17 mouse cellular contexts compared by ENCODE assay signal in genomic region chr5:130060329-130060665, GRCm38 (mm10). TPM values are rescaled to one million over a fixed set of nuclear protein-coding genes. Genes with fewer than 3 reads are reported as not detected.
DNase-seq lines count a peak whose midpoint lies in the region; ATAC-seq and TF ChIP-seq lines count a peak whose summit lies in the region.
"Had no signal": no experiment of that assay in that cellular context is flagged by ENCODE, and none has a peak within 500 bp of the region (broad histone marks: within the 10 kb centered on the region; RNA-seq: fewer than 3 reads in every experiment).

No protein-coding gene starts in this region.

- 58% methylated on average over 4 of the region's 4 CpGs for WGBS in heart, embryonic 14.5 days
- 94% methylated on average over 4 of the region's 4 CpGs for WGBS in kidney, postnatal 0 days
- 90% methylated on average over 4 of the region's 4 CpGs for WGBS in neural tube, embryonic 13.5 days
- 90% methylated on average over 4 of the region's 4 CpGs for WGBS in neural tube, embryonic 15.5 days

- H3K9me3 ChIP-seq in heart, embryonic 14.5 days (ENCODE audit: control insufficient read depth, low read length) = no peaks in the 10 kb centered on the region
- no peaks in the 10 kb centered on the region for H3K9me3 ChIP-seq in kidney, postnatal 0 days (replicated peaks; ENCODE audit: low read length)
- no peaks in the 10 kb centered on the region for H3K9me3 ChIP-seq in neural tube, embryonic 13.5 days
- H3K9me3 ChIP-seq in neural tube, embryonic 15.5 days (replicated peaks) = no peaks in the 10 kb centered on the region
- H3K9me3 ChIP-seq: embryonic facial prominence, embryonic 12.5 days; forebrain, embryonic 13.5 days; hindbrain, embryonic 15.5 days; lung, embryonic 15.5 days had no signal

- peak overlapping the region in 1 of 2 experiments; percentile 69; a peak in 1 of 4 replicates for H3K27ac ChIP-seq in heart, embryonic 14.5 days (replicated peaks in 1 of 2; ENCODE audit: control insufficient read depth in 1 of 2, insufficient read depth in 1 of 2, low read depth in 2 of 2, low read length in 2 of 2)
- H3K27ac ChIP-seq in kidney, postnatal 0 days = peak overlapping the region; percentile 76
- peak overlapping the region; percentile 23; the same call in 1 of the 2 replicates for H3K27ac ChIP-seq in neural tube, embryonic 13.5 days (replicated peaks)
- H3K27ac ChIP-seq in neural tube, embryonic 15.5 days (replicated peaks) = no peak overlapping the region
- H3K27ac ChIP-seq: embryonic facial prominence, embryonic 12.5 days; forebrain, embryonic 13.5 days had no signal

- ATAC-seq in heart, embryonic 14.5 days (ENCODE audit: insufficient number of reproducible peaks, insufficient read depth, low FRiP score, low read depth) = peak; percentile 4; the same call in 1 of the 2 replicates
- no peak for ATAC-seq in kidney, postnatal 0 days (replicated peaks; ENCODE audit: low FRiP score, low read depth)
- ATAC-seq in neural tube, embryonic 13.5 days (ENCODE audit: low read depth) = no peak
- no peak for ATAC-seq in neural tube, embryonic 15.5 days (ENCODE audit: low FRiP score)
- ATAC-seq: forebrain, embryonic 13.5 days had no signal

- TF ChIP-seq CTCF in kidney, postnatal 0 days (IDR thresholded peaks at IDR 0.05; ENCODE audit: low read depth) = no peak

- H3K4me1 ChIP-seq in heart, embryonic 14.5 days (ENCODE audit: control insufficient read depth in 2 of 2, insufficient read depth in 2 of 2, low read length in 2 of 2) = peaks cover 3 to 15% of the 10 kb centered on the region in 2 experiments
- no peaks in the 10 kb centered on the region for H3K4me1 ChIP-seq in kidney, postnatal 0 days (replicated peaks; ENCODE audit: insufficient read depth, low read length)
- no peaks in the 10 kb centered on the region for H3K4me1 ChIP-seq in neural tube, embryonic 13.5 days (replicated peaks)
- H3K4me1 ChIP-seq in neural tube, embryonic 15.5 days = no peaks in the 10 kb centered on the region
- H3K4me1 ChIP-seq: embryonic facial prominence, embryonic 12.5 days; forebrain, embryonic 13.5 days; hindbrain, embryonic 15.5 days; lung, embryonic 15.5 days had no signal

- H3K36me3 ChIP-seq in heart, embryonic 14.5 days (ENCODE audit: control insufficient read depth, insufficient read depth, low read length) = peaks cover 10% of the 10 kb centered on the region
- 0 out of 2 replicates have a peak, but pooled peaks cover 9% of the 10 kb centered on the region for H3K36me3 ChIP-seq in kidney, postnatal 0 days (ENCODE audit: insufficient read depth, low read length)
- H3K36me3 ChIP-seq in neural tube, embryonic 13.5 days = peaks cover 35% of the 10 kb centered on the region
- peaks cover 26% of the 10 kb centered on the region for H3K36me3 ChIP-seq in neural tube, embryonic 15.5 days
- H3K36me3 ChIP-seq: lung, embryonic 15.5 days had no signal

- H3K27me3 ChIP-seq in heart, embryonic 14.5 days (ENCODE audit: control insufficient read depth, insufficient read depth, low read length) = 0 out of 2 replicates have a peak, but pooled peaks cover 4% of the 10 kb centered on the region
- H3K27me3 ChIP-seq in kidney, postnatal 0 days (ENCODE audit: insufficient read depth, low read length) = no peaks in the 10 kb centered on the region
- no peaks in the 10 kb centered on the region for H3K27me3 ChIP-seq in neural tube, embryonic 13.5 days
- H3K27me3 ChIP-seq in neural tube, embryonic 15.5 days (replicated peaks) = no peaks in the 10 kb centered on the region
- H3K27me3 ChIP-seq: embryonic facial prominence, embryonic 12.5 days; forebrain, embryonic 13.5 days; hindbrain, embryonic 15.5 days; lung, embryonic 15.5 days had no signal

- no peak overlapping the region for H3K4me3 ChIP-seq in heart, embryonic 14.5 days (ENCODE audit: control insufficient read depth in 1 of 2, insufficient read depth in 1 of 2, low read depth in 1 of 2, low read length in 2 of 2)
- no peak overlapping the region for H3K4me3 ChIP-seq in kidney, postnatal 0 days (replicated peaks; ENCODE audit: low read depth, low read length)
- no peak overlapping the region for H3K4me3 ChIP-seq in neural tube, embryonic 13.5 days
- no peak overlapping the region for H3K4me3 ChIP-seq in neural tube, embryonic 15.5 days (replicated peaks)
- H3K4me3 ChIP-seq: embryonic facial prominence, embryonic 12.5 days; erythroblast, embryonic 14.5 days; forebrain, embryonic 13.5 days; hindbrain, embryonic 15.5 days; lung, embryonic 15.5 days had no signal

- H3K9ac ChIP-seq in heart, embryonic 14.5 days (ENCODE audit: low read length) = no peak overlapping the region; the same call in 1 of the 2 replicates
- no peak overlapping the region for H3K9ac ChIP-seq in kidney, postnatal 0 days (ENCODE audit: low read depth, low read length)
- no peak overlapping the region for H3K9ac ChIP-seq in neural tube, embryonic 13.5 days
- H3K9ac ChIP-seq in neural tube, embryonic 15.5 days (replicated peaks) = no peak overlapping the region
- H3K9ac ChIP-seq: embryonic facial prominence, embryonic 12.5 days; forebrain, embryonic 13.5 days; hindbrain, embryonic 15.5 days; lung, embryonic 15.5 days had no signal

- H3K4me2 ChIP-seq in heart, embryonic 14.5 days (ENCODE audit: low read length) = no peak overlapping the region; the same call in 1 of the 2 replicates
- no peak overlapping the region for H3K4me2 ChIP-seq in kidney, postnatal 0 days (ENCODE audit: low read length)
- H3K4me2 ChIP-seq in neural tube, embryonic 13.5 days = no peak overlapping the region
- no peak overlapping the region for H3K4me2 ChIP-seq in neural tube, embryonic 15.5 days
- H3K4me2 ChIP-seq: embryonic facial prominence, embryonic 12.5 days; forebrain, embryonic 13.5 days; hindbrain, embryonic 15.5 days; lung, embryonic 15.5 days; midbrain, embryonic 11.5 days had no signal

- no peak for DNase-seq in heart, adult 8-10 months (ENCODE audit: low spot score)
- no peak for DNase-seq in kidney, postnatal 0 days (ENCODE audit: low spot score)
- no peak for DNase-seq in kidney, postnatal 4 days
- no peak for DNase-seq in thymus, postnatal 25 days
- DNase-seq: cerebellum, adult 9-10 months; kidney, adult 11 months; right cerebral cortex, adult 18-20 months; thymus, postnatal 4 days had no signal

RNA-seq across cellular contexts. Expression of gene Tpst1, which starts 12.8 kb away (rescaled TPM):
- 23.0 and 24.5 TPM in 2 replicates for polyA plus RNA-seq in heart, embryonic 14.5 days (2014; fragmentation: Nextera tagmentation; extraction: Ambion mirVana)
- total RNA-seq in heart, adult 8-10 months (2022) = 10 to 100 TPM in 1 of 4 experiments, 1 to 10 TPM in 3; 8.2 to 10.6 (median 9.3) TPM
- 63.9 and 66.5 TPM in 2 replicates for polyA plus RNA-seq in kidney, postnatal 0 days (2015; fragmentation: Nextera tagmentation; extraction: Ambion mirVana)
- 56.7 and 59.0 TPM in 2 replicates for polyA plus RNA-seq in neural tube, embryonic 13.5 days (2015; fragmentation: Nextera tagmentation; extraction: Ambion mirVana)
- polyA plus RNA-seq in neural tube, embryonic 15.5 days (2015; fragmentation: Nextera tagmentation; extraction: Ambion mirVana) = 58.8 and 59.2 TPM in 2 replicates

RNA-seq across cellular contexts. Expression of gene Crcp, which starts 31.2 kb away (rescaled TPM):
- polyA plus RNA-seq in heart, embryonic 14.5 days (2014; fragmentation: Nextera tagmentation; extraction: Ambion mirVana) = 15.1 and 16.3 TPM in 2 replicates
- total RNA-seq in heart, adult 8-10 months (2022) = 10 to 100 TPM; 11.5 to 16.1 (median 14.5) TPM
- 36.8 and 42.8 TPM in 2 replicates for polyA plus RNA-seq in kidney, postnatal 0 days (2015; fragmentation: Nextera tagmentation; extraction: Ambion mirVana)
- 70.1 and 80.1 TPM in 2 replicates for polyA plus RNA-seq in neural tube, embryonic 13.5 days (2015; fragmentation: Nextera tagmentation; extraction: Ambion mirVana)
- 73.4 and 80.4 TPM in 2 replicates for polyA plus RNA-seq in neural tube, embryonic 15.5 days (2015; fragmentation: Nextera tagmentation; extraction: Ambion mirVana)

RNA-seq across cellular contexts. Expression of gene Asl, which starts 31.2 kb away (rescaled TPM):
- 16.4 and 19.3 TPM in 2 replicates for polyA plus RNA-seq in heart, embryonic 14.5 days (2014; fragmentation: Nextera tagmentation; extraction: Ambion mirVana)
- 1 to 10 TPM; 3.0 to 7.1 (median 6.3) TPM for total RNA-seq in heart, adult 8-10 months (2022)
- polyA plus RNA-seq in kidney, postnatal 0 days (2015; fragmentation: Nextera tagmentation; extraction: Ambion mirVana) = 86.4 and 94.1 TPM in 2 replicates
- polyA plus RNA-seq in neural tube, embryonic 13.5 days (2015; fragmentation: Nextera tagmentation; extraction: Ambion mirVana) = 40.3 and 44.4 TPM in 2 replicates
- polyA plus RNA-seq in neural tube, embryonic 15.5 days (2015; fragmentation: Nextera tagmentation; extraction: Ambion mirVana) = 38.7 and 46.2 TPM in 2 replicates

RNA-seq across cellular contexts. Expression of gene Gusb, which starts 57.4 kb away (rescaled TPM):
- polyA plus RNA-seq in heart, embryonic 14.5 days (2014; fragmentation: Nextera tagmentation; extraction: Ambion mirVana) = 49.2 and 54.2 TPM in 2 replicates
- 10 to 100 TPM; 11.7 to 14.2 (median 12.8) TPM for total RNA-seq in heart, adult 8-10 months (2022)
- polyA plus RNA-seq in kidney, postnatal 0 days (2015; fragmentation: Nextera tagmentation; extraction: Ambion mirVana) = 51.2 and 52.7 TPM in 2 replicates
- polyA plus RNA-seq in neural tube, embryonic 13.5 days (2015; fragmentation: Nextera tagmentation; extraction: Ambion mirVana) = 30.9 and 33.3 TPM in 2 replicates
- 37.8 and 45.4 TPM in 2 replicates for polyA plus RNA-seq in neural tube, embryonic 15.5 days (2015; fragmentation: Nextera tagmentation; extraction: Ambion mirVana)
